Mouse (Mus musculus) midbrain, embryonic 11.5 days (tissue): ENCODE measurements at regions not wholly inside any gene's neighbourhood (a gene's known extent, or its start where the extent isn't known, plus 50 kb on each side); places are given as distances from the start of the nearest gene placed in this dataset.
"Not testable (repeated sequence)": the region's sequence is repeated elsewhere in the genome, so short reads cannot be mapped to it uniquely, and the experiment has no call there.

ENCODE experiments used
- ATAC-seq: fragments of 200-750 bp; cut with Nextera tagmentation; 2 replicates; pipeline ENCODE4 v1.8.0; 2017; ENCODE audit warnings: moderate TSS enrichment, moderate library complexity; ENCODE audit not compliant: low FRiP score
- DNase-seq: peaks from one replicate; pipeline ENCODE4 v3.0.0; 2015; ENCODE audit warnings: low spot score; ENCODE audit errors: missing footprints
- H3K27ac ChIP-seq: fragments of 300-500 bp; sonication (generic); 2 replicates; pipeline ENCODE4 v1.5.1; 2014; ENCODE audit warnings: low read depth, low read length
- H3K27me3 ChIP-seq: fragments of 300-500 bp; sonication (generic); 2 replicates; pipeline ENCODE4 v1.6.1; 2014; ENCODE audit warnings: mild to moderate bottlenecking, low read length, moderate library complexity, mixed read lengths; ENCODE audit not compliant: control insufficient read depth, insufficient read depth
- H3K36me3 ChIP-seq: fragments of 300-500 bp; sonication (generic); 2 replicates; pipeline ENCODE4 v1.6.1; 2014; ENCODE audit warnings: mild to moderate bottlenecking, low read length, moderate library complexity, mixed read lengths; ENCODE audit not compliant: control insufficient read depth, insufficient read depth
- H3K4me1 ChIP-seq: fragments of 300-500 bp; sonication (generic); 2 replicates; pipeline ENCODE4 v1.6.1; 2014; ENCODE audit warnings: low read length; ENCODE audit not compliant: control insufficient read depth, insufficient read depth
- H3K4me2 ChIP-seq: fragments of 300-500 bp; sonication (generic); 2 replicates; pipeline ENCODE4 v1.6.1; 2014; ENCODE audit warnings: mild to moderate bottlenecking, moderate library complexity
- H3K4me3 ChIP-seq: fragments of 300-500 bp; sonication (generic); 2 replicates; pipeline ENCODE4 v1.5.1; 2014; ENCODE audit warnings: low read depth, low read length
- H3K9ac ChIP-seq: fragments of 300-500 bp; sonication (generic); 2 replicates; pipeline ENCODE4 v1.6.1; 2014; ENCODE audit warnings: low read length
- H3K9me3 ChIP-seq: fragments of 300-500 bp; sonication (generic); 2 replicates; pipeline ENCODE4 v1.6.1; 2016; ENCODE audit warnings: low read length; ENCODE audit not compliant: control insufficient read depth
- WGBS: fragments of 180-500 bp; shearing (Covaris S2); extraction: QIAGEN DNeasy Blood & Tissue Kit; methylation state at CpG from one replicate; pipeline ENCODE4 v1.1.7; 2014; 5-methylcytosine and 5-hydroxymethylcytosine counted together

GRCm38 (mm10) chr14:53597287-53597686 is 656.6 kb downstream of the Dad1 start:
- H3K27ac ChIP-seq, H3K4me1 ChIP-seq, H3K9me3 ChIP-seq, DNase-seq, H3K9ac ChIP-seq, ATAC-seq, H3K4me2 ChIP-seq, H3K27me3 ChIP-seq, H3K36me3 ChIP-seq, H3K4me3 ChIP-seq: not testable (repeated sequence)

GRCm38 (mm10) chr14:53590601-53591000 is 663.3 kb downstream of the Dad1 start:
- not testable (repeated sequence) for H3K4me1 ChIP-seq, H3K9me3 ChIP-seq, H3K9ac ChIP-seq, DNase-seq, H3K27me3 ChIP-seq, H3K27ac ChIP-seq, H3K4me3 ChIP-seq, ATAC-seq, H3K4me2 ChIP-seq, H3K36me3 ChIP-seq
- 41% methylated on average over 6 of the region's 6 CpGs for WGBS

DNA sequence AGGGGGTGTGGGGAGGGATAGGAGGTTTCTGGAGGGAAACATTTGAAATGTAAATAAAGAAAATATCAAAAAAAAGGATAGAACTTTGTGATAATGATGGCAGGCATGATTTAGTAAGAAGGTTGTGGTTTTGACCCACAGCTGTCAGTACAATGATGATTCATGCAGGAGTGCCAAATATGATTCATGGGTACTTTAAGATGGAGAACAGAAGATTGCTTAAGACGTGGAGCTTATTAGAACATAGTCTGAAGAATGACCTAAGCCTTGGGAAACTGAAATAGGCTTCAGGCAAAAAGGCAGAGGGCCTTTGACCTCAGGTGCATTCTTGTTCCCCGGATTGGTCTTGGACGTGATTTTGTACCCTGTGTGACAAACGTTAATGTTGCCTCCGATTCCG is 671.4 kb downstream of the Dad1 start:
- not testable (repeated sequence) for H3K4me2 ChIP-seq, H3K36me3 ChIP-seq, H3K9ac ChIP-seq, ATAC-seq, H3K4me3 ChIP-seq, H3K27ac ChIP-seq, H3K9me3 ChIP-seq, DNase-seq, H3K27me3 ChIP-seq, H3K4me1 ChIP-seq
- whole genome bisulfite sequencing, result 91% methylated on average over 6 of the region's 6 CpGs

GRCm38 (mm10) chr14:53581734-53582133 is 672.2 kb downstream of the Dad1 start:
- H3K4me3 ChIP-seq, H3K27ac ChIP-seq, ATAC-seq, H3K9me3 ChIP-seq, H3K4me1 ChIP-seq, H3K9ac ChIP-seq, DNase-seq, H3K36me3 ChIP-seq, H3K4me2 ChIP-seq, H3K27me3 ChIP-seq: not testable (repeated sequence)
- WGBS, result 57% methylated on average over 3 of the region's 3 CpGs

DNA sequence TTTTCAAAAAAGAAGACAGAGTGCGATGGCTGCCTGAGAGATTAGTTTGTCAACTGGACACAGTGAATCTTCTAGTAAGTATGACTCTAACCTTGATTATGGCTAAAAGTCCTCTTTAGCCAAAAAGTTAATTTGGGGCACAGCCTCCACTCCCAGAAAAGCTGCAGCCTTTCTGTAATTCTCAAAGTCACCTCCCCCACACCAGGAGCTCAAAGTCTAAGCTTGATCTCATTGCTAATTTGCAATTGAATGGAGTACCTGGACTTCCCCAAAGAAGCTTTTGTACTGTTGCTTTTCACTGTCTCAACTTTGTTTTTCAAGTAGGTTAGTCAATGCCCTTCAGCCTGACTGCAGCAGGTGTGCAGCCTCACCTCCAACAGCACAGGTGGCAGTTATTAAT is 677.0 kb downstream of the Dad1 start:
- not testable (repeated sequence) for H3K9ac ChIP-seq, ATAC-seq, H3K9me3 ChIP-seq, H3K4me3 ChIP-seq, DNase-seq, H3K36me3 ChIP-seq, H3K27ac ChIP-seq, H3K4me1 ChIP-seq, H3K27me3 ChIP-seq, H3K4me2 ChIP-seq
- whole genome bisulfite sequencing, result 95% methylated on average over 1 of the region's 1 CpGs

- H3K27ac ChIP-seq, H3K4me1 ChIP-seq, H3K4me2 ChIP-seq, H3K36me3 ChIP-seq, H3K9ac ChIP-seq, DNase-seq, ATAC-seq, H3K4me3 ChIP-seq, H3K9me3 ChIP-seq, H3K27me3 ChIP-seq: not testable (repeated sequence)
- 90% methylated on average over 1 of the region's 1 CpGs for WGBS
Observed at GRCm38 (mm10) chr14:53572701-53573100, 681.2 kb downstream of the Dad1 start.

DNA sequence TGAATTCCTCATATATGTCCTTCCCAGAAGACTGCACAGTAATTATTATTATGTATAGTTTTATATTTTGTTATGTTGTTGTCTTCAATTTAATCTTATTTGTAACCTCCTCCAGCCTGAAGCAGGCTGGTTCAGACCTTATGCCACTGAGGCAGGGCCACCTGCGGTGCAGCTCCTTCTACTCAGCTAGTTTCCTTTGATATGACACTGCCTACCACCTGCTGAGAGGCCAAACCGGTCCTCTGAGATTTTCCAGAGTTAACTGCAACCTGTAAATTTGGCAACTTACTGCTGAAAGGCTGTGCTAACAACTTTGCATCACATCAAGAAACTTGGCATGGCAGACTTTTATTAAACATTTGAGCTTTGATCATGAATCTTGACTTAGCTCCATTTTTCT is 691.3 kb downstream of the Dad1 start:
- DNase-seq (no peak), ATAC-seq (no peak)
- Histone ChIP-seq H3K4me3 (no peak overlapping the region), H3K27ac (no peak overlapping the region), H3K9me3 (no peaks in the 10 kb centered on the region), H3K4me2 (no peak overlapping the region), H3K9ac (no peak overlapping the region), H3K36me3 (no peaks in the 10 kb centered on the region), H3K27me3 (no peaks in the 10 kb centered on the region), H3K4me1 (no peaks in the 10 kb centered on the region)
- WGBS, result 54% methylated on average over 2 of the region's 2 CpGs

GRCm38 (mm10) chr14:53560146-53560545 is 693.8 kb downstream of the Dad1 start:
- H3K4me3 ChIP-seq, H3K27ac ChIP-seq, H3K4me2 ChIP-seq, H3K9me3 ChIP-seq, H3K36me3 ChIP-seq, H3K27me3 ChIP-seq, DNase-seq, H3K9ac ChIP-seq, ATAC-seq, H3K4me1 ChIP-seq: not testable (repeated sequence)
- WGBS, result 87% methylated on average over 5 of the region's 5 CpGs

- not testable (repeated sequence) for H3K36me3 ChIP-seq, H3K4me3 ChIP-seq, H3K9ac ChIP-seq, H3K27ac ChIP-seq, H3K4me1 ChIP-seq, H3K27me3 ChIP-seq, ATAC-seq, H3K4me2 ChIP-seq, H3K9me3 ChIP-seq, DNase-seq
Observed at GRCm38 (mm10) chr14:53559386-53559920, 694.5 kb downstream of the Dad1 start.

DNA sequence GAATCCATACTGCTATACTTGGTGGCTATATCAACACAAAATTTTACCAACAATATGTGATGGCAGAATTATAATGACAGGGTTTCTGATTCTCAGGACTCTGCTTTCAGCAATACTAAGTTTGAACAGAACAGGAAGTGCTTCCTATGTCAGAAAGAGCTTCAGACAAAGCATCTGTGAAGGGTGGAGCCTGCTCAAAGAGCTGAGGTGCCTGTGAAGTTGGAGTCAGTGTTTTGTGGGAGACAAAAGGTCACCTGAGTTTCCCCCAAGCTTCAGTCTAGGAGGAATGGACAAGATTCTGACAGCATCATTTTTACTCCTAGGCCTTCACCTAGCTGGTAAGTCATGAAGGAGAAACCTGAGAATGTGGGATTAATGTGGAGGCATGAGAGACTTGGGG is 700.1 kb downstream of the Dad1 start:
- Histone ChIP-seq H3K4me2 (no peak overlapping the region), H3K27me3 (no peaks in the 10 kb centered on the region), H3K4me3 (no peak overlapping the region), H3K36me3 (no peaks in the 10 kb centered on the region), H3K9ac (no peak overlapping the region), H3K27ac (no peak overlapping the region), H3K9me3 (no peaks in the 10 kb centered on the region), H3K4me1 (no peaks in the 10 kb centered on the region)
- ATAC-seq (no peak), DNase-seq (no peak)
